Mouse (Mus musculus) thymus, postnatal 0 days (tissue): ENCODE results near the gene Chrnd. TPM values are rescaled to one million over a fixed set of nuclear protein-coding genes. Genes with fewer than 3 reads are reported as not detected.

ENCODE experiments used
- DNase-seq: peaks from one replicate; pipeline ENCODE4 v3.0.0-alpha.2; 2015; ENCODE audit warnings: low spot score
- polyA plus RNA-seq: library from polyadenylated mRNA; unstranded; fragments of >200 nt; fragmentation: Nextera tagmentation; extraction: Ambion mirVana; gene quantifications from 2 replicates; pipeline ENCODE4 v1.2.1, GENCODE M21; 2015

The Chrnd gene
- 0.14 and 0.24 TPM in 2 replicates for polyA plus RNA-seq

DNA sequence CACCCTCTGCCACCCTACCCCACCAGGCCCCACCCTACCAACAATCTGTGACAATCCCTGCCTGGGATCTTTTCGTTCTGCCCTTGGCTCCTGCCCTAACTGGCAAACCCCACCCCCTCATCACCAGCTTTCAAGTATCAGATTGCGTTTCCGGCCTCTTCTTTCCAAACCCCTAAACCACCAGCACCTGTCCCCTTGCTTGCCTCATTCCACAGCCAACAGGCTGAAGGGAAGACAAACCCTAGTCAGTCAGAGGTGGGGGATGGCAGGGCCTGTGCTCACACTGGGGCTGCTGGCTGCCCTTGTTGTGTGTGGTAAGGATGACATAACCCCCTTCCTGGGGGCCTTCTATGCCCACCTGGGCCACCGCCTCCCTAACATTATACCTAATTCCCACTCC is at the start of gene Chrnd:
Gene Chrnd (plus strand): TSS at position 179 of the 400 bp plus-strand sequence.
- peak; percentile 40 for DNase-seq

- no peak for DNase-seq
Observed at GRCm38 (mm10) chr1:87141550-87141949, 48.9 kb upstream of the Chrnd start.

- no peak for DNase-seq
Observed at GRCm38 (mm10) chr1:87142456-87142855, 48.0 kb upstream of the Chrnd start.

DNA sequence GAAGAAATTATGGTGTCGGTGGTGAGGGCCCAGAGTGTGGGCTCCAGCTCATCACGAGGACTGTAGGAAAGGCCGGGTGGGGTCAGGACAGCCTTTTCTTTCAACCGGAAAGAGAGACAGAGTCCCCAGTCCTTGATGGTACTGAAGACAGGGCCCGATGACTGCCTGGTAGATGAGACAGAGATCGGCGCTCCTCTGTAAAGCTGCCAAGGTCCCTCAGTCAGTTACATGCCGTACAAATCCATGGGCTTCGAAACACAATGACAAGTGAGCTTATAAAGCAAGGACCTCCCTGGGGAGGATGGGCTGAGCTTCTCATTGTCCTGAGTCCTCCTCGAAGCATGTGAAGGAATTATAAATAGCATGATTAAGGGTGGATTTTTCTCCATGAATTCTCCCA is 47.3 kb upstream of the Chrnd start:
- no peak for DNase-seq

GRCm38 (mm10) chr1:87149422-87149821 is 41.0 kb upstream of the Chrnd start:
- no peak for DNase-seq

DNA sequence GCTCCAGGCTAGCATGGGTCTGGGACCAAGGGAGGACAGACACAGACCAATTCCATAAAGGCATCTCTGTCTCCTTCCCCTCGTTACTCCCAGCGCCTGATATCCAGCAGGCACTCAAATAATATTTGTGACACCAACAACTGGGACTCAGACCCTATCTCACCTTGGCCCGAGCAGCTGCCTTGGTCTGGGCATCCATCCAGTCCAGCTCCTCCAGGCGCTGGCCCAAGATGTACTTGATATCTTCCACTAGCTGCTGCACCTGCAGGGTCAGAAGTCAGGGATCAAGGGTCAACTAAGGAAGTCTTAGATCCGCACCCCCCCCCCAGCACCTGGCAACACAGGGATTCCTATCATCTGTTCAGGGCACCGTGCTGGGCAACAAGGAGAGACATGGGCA is 39.1 kb upstream of the Chrnd start:
- no peak for DNase-seq

DNA sequence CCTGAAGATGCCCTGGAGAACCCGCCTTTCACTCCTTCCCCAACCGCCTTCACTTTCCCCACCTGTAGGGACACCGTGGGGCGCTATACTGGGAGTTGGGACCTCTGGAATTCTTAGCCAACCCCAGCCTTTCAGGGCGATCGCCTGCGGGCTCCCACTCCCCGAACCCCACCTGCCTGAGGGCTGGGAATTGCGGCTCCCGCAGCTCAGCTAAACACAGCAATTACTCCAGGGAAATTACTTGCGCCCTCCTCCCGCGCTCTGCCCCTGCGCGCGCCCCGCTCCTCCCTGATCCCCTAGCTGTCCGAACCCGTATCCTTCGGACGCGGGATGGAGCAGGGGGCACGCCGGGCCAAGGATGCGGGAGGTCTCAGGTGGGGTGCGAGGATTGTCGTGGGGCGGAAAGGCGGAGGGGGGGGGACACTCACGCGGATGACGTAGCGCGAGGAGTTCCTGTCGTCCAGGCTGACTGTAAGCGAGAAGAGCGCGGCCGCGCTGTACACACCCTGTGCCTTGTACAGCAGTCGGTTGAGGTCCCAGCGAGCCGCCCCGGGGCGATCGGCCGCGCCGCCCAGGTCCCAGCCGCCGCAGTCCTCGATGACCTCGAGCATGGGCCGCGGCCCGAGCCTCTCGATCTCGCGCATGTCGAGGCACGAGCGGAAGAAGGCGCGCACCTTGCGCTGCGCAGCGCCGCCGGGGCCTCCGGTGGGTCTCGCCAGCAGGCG is 36.5 kb upstream of the Chrnd start:
- no peak for DNase-seq

DNA sequence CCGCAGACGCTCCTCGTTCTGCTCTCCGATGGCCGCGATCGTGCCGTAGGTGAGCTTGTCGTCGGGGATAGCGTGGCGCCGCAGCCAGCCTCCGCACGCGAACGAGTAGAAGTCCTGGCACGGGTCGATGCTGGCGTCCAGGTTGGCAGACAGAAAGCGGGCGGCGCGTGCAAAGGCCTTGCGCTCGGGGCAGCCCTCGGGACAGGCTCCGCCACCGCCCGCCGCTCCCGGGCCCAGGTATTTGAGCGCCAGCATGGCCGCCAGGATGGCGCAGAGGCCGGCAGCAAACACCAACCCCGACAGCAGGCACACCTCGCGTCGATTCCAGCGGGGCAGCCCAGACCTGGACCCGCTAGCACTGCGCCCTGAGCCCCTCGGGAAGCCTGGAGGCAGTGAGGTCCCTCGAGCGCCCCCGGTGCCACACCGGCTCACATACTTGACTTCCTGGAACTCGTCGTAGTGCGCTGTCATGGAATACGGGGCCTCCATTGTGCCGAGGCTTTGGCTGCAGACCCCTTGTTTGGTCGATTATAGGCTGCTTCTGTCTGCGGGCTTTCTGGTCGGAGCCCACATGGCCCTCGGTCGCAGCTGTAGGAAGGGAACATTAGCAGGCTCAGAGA is 35.8 kb upstream of the Chrnd start:
- DNase-seq: no peak

GRCm38 (mm10) chr1:87155531-87156198 is 34.7 kb upstream of the Chrnd start:
- no peak for DNase-seq

- DNase-seq: no peak
Observed at GRCm38 (mm10) chr1:87156199-87156587, 34.2 kb upstream of the Chrnd start, which contains the start of gene Ecel1. TSS of gene Ecel1 (minus strand) at chr1:87156521.

- no peak for DNase-seq
Observed at GRCm38 (mm10) chr1:87159396-87159795, 31.0 kb upstream of the Chrnd start.

- no peak for DNase-seq
Observed at GRCm38 (mm10) chr1:87164164-87164795, 26.1 kb upstream of the Chrnd start.

- no peak for DNase-seq
Observed at GRCm38 (mm10) chr1:87164796-87165184, 25.6 kb upstream of the Chrnd start.

DNA sequence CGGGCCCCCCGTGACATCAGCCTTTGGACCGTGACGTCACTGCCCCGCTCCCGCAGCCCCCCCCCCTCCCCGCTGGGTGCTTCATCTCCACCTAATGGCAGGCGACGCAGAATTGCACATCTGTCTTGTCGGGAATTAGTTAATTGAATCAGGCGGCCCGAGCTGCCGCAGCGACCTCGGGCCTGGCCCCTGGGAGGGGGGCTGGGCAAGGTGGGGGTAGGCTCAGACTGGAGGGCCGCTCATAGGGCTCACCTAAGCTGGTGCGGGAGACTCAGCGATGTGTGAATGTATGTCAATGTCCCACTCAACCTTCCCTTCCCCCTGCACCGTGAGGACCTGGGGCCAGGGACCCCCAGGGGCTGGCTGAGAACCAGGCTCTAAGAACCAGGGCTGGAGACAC is 19.9 kb upstream of the Chrnd start:
- DNase-seq: no peak

GRCm38 (mm10) chr1:87171312-87171711 is 19.1 kb upstream of the Chrnd start:
- DNase-seq: no peak

- no peak for DNase-seq
Observed at GRCm38 (mm10) chr1:87172316-87172715, 18.1 kb upstream of the Chrnd start.

- peak; percentile 73 for DNase-seq
Observed at GRCm38 (mm10) chr1:87174006-87174955, 16.1 kb upstream of the Chrnd start.

- no peak for DNase-seq
Observed at GRCm38 (mm10) chr1:87175852-87176292, 14.5 kb upstream of the Chrnd start.

GRCm38 (mm10) chr1:87180896-87181295 is 9.5 kb upstream of the Chrnd start:
- DNase-seq: no peak

DNA sequence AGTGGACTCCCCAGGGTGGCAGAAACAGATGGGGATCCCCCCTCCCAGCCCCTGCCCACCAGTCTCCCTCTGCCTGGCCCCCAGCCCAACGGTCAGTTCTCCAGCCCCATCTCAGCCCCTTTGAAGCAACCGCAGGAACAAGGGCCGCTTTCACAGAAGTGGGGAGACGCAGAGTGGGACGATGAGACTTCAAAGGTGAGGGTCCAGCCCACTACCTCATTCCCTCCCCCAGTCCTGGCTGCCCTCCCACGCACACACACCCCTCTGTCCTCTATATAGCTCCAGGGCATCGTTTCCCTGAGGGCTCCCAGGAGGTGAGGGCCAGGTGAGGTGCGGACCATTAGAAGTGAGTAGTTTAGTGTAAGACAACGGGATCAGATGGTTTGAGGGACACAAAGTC is 7.4 kb upstream of the Chrnd start, which contains the start of gene Prss56:
Gene Prss56 (plus strand): TSS at position 301 of the 400 bp plus-strand sequence.
- no peak for DNase-seq
